Mouse (Mus musculus): Measurements from ENCODE around the gene Nmnat1.

- TF ChIP-seq CTCF (IDR thresholded peaks at IDR 0.05; ENCODE audit: insufficient read depth, low read length) = no peak
- no peak for TF ChIP-seq POLR2A (IDR thresholded peaks at IDR 0.05; ENCODE audit: borderline replicate concordance, extremely low read depth, low read depth, low read length)
These were observed 7.9 kb downstream of the Nmnat1 start, which contains the start of gene Tmem274 for GRCm38 (mm10) chr4:149477078-149477477.
